Mouse (Mus musculus): ENCODE measurements at regions not wholly inside any gene's neighbourhood (a gene's known extent, or its start where the extent isn't known, plus 50 kb on each side); places are given as distances from the start of the nearest gene placed in this dataset.

DNA sequence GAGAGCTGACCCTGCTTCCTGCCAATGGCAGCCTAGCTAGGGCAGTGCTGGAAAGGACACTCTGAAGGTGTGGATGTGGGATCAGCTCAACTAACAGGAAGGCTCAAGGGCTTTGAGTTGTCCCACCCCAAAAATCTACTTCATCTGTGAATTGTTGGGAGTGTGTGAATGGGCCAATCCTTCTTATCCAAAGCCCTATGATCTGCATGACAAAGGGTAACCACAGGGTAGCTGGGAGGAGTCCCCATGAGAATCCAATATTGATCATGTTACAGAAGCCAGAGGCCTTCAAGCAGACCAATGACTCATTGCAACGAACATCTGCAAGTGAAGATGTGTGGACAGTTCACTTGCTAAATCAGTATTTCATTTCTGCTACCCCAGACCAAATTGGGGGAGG, 51.1 kb upstream of the Adra1b start:
- DNase-seq (ENCODE audit: low read depth, low spot score), result no peak

DNA sequence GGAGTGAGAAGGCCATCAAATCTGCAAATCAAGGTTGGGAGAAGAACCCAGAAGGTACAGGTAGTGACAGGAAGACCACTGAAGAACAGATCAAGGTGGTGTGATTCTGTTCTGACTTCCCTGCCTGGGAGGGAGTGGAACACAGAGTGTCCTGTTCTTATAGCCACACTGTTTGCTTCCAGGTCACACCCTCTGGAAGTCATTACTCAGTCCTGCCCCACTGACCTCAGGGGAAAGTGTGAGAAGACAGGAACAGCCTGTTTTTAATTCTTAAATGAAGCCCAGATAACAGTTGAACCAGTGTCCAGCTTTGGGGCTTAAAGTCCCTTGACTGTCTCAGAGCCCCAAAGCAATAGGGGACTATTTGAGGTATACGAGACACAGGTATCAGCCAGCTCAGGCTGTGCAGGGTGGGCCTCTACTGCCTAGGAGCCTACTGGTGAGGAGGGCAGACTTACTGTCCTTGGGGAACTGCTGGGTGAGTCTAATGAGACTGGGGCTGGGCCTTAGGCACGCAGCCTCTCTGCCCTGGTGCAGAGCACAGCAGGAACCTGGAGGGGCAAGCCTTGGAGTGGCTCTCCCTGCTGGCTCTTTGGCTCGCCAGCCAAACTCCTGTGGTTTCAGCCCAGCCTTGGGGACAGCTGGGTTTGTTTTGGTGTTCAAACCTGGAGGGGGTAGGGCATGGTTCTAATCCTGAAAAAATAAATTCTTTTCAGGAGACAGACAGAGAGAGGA, 57.4 kb upstream of the Adra1b start:
- peak; percentile 78 for DNase-seq (ENCODE audit: low read depth, low spot score)

DNA sequence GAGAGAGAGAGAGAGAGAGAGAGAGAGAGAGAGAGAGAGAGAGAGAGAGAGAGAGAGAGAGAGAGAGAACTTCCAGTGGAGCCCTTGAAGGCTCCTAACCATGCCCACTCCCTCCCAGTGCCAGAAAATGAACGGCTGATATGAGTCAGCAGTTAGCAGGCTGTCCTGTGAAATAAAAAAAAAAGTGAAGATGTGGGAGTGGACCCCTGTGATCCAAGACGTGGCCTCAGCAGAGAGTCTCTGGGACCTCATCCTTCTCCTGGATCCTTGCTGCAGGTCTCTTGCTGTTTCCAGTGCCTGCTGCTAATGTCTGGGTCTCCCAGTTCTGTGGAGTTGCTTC, 57.9 kb upstream of the Adra1b start:
- peak; percentile 87 for DNase-seq (ENCODE audit: low read depth, low spot score)

DNA sequence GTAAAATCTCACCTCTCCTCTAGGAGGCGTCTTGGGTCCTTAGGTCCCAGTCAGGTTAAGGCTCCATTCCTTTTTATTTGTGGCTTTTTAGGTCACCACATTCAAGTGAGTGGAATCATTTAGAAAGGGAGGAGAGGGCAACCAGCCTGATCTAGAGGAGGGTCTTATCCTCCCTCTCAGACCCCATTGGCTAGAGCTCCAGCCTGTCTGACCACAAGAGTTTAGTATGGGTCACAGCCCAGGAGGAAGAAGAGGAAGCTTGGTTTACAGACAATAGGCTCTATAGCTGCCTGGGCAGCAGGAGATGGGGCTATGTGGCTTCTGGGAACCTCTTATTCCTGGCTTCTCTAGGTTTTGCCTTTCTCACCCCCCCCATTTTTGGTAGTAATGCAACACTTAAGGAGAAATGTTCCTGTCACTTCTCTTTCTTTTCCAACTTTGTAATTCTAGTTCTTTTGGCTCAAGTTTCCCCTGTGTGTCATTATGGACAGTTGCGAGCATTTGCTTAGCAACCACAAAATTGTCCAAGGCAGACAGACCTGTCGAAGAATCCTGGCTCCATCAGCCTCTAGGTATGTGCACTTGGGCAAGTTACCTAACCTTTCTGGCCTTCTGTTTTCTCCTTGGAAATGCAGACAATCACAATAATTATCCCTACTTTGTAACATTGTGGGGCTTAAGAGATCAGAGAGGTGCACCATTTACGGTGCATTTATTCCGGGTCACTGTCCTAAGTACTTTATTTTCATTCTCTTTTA, 59.5 kb upstream of the Adra1b start:
- peak; percentile 35 for DNase-seq (ENCODE audit: low read depth, low spot score)

DNA sequence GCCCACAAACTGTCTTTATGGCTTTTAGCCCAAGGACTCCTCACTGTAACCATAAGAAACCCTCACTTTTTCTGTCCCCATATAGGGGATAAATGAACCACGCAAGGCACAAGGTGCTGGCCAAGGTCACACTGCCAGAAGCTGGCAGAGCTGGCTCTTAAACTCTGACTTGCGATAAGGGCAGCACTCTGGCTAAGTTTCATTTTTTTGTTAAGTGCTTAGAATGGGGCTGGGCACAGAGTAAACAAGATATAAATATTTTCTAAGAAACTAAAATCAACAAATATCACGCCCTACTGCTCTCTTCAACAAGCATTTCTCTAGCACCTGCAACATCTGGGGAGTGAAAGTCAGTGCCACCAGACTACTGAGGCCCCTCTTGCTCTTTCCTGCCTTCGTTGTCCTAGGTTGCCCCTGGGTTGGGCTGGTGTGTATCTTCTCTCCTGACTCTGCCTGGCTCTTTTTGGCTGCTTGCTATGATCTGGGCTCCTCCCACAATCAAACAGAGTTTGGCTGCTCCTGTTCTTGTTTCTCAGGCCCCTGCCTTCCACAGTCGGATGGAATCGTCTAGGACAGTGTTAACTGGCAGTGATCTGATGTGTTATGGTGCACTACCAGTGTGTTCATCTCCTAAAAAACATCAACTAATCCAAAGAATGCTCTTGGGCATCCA, 60.5 kb upstream of the Adra1b start:
- no peak for DNase-seq (ENCODE audit: low read depth, low spot score)

DNA sequence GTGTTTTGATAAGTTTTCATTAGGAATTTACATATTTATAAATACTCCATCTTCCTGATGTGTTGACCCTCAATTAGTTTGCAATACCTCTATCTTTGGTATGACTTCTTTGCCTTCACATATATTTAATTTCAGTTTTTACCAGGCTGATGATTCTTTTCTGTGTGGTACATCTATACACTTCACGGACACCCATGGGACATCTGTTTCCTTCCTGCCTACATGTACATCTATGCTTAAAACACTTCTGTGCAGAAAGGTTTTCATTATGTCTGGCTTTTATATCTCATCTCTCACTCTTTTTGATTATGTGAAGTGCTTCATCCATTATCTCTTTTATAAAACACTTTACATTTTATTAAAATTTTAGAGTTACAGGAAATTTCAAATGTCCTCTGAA, 66.8 kb upstream of the Adra1b start:
- no peak for DNase-seq (ENCODE audit: low read depth, low spot score)

DNA sequence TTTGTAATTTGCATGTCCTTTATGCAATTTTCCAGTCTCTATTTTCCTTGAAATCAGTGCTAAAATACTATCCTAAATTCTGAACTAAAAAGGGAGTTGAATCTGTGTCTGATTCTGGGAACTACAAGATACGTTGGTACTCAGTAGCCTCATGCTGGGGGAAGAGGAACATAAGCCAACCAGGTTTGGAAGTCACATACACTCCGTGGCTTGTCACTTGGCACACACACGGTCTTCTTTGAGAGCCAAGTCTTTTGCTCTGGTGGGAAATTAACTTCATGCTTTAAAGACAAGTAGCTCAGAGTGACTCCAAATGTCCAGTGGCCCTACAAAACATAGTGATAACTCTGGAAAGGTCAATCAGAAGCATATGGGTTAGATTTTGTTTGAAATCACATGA, 70.9 kb upstream of the Adra1b start:
- no peak for DNase-seq (ENCODE audit: low read depth, low spot score)

DNA sequence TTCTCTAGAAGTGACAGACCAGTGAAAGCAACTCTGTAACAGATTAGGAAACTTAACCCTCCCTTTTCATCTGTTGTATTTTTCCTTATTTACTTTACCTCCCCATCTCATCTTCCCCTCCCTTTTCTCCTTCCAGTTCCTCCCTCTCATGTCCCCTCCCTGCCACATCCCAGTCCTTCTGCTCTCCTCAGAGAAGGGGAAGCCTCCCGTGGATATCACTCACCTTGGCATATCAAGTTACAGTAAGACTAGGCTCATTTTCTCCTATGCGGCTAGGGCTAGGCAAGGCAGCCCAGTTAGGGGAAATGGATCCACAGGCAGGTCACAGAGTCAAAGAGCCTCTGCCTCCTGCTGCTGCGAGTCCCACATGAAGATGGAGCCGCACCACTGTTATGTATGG, 75.0 kb upstream of the Adra1b start:
- DNase-seq (ENCODE audit: low read depth, low spot score), result no peak

DNA sequence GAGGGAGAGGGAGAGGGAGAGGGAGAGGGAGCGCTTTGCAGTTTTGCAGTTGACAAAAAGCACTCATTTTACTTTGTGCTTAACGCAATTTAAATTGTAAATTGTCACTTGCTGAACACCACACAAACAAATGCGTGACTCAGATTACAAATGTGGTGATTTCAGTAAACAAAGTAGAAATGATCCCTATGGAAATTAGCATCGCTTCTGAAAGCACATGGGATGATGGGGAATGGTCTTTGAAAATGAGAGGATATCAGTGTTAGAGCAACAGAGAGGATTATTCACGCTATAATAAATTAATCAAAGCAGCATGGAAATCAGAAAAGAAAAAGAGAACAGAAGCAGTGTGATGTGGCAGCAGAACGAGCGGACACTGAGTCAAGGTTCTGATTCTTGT, 78.4 kb upstream of the Adra1b start:
- DNase-seq (ENCODE audit: low read depth, low spot score), result no peak

DNA sequence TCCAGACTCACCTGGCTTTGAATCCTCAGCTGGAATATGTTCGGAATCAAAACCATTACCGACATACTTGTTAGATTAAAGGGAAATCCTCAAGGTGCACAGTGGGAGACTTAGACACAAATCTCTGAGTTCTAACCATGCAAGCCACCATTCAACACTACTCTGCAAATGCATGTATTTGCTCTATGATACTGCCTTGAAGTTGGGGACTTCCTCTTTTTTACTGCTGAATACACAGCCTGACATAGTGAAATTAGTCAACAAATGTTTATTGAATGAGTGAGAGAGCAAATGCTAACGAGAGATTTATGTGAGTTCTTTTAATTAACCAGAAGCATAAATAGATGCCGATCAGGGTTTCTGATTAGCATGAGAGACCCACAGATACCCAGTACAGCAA, 79.4 kb upstream of the Adra1b start:
- DNase-seq (ENCODE audit: low read depth, low spot score), result no peak

DNA sequence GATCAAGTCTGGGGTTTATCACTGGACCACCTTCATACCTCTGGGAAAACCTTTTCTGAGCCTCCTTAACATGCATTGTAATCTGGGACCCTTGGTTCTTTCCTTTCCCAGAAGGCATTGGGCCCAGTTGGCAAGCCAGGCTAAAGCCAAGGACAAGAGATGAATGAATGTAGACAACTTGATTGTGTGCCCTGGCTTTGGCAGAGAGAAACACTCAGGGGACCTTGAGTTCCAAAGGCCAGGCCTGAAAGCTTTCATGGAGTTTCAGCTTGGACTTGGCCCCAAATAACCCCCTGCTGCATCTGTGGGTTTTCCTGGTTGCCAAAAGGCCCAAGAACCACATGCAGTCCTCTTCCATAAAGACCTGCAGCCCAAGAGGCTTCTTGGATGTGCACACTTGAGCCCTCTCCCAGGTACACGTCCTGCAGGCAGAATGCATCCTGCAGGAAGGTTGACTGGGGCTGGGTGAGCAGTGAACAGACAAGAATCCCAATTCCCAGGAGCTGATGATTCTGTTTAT, 89.0 kb upstream of the Adra1b start:
- no peak for DNase-seq (ENCODE audit: low read depth, low spot score)

DNA sequence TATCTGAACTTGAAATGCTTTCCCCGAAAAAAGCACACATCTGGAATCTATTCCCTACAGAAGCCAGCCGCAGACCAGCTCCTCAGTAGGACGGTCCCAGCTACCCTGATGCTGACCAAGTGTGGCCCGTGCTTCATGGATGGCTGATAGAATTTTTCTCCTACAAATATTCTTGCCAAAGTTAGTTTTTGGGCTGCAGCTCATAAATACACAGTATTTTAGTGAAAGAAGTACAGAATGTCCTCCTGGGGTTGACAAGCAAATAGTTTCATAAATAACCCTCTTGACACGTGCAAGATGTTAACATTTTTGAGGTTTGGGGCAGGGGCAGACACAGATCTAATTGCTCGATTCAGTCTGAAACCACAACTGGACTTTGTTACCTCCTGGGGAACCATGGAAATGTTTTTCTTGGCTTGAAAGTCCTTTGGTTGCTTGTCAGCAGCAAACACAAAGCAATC, 91.0 kb upstream of the Adra1b start:
- peak; percentile 93 for DNase-seq (ENCODE audit: low read depth, low spot score)

DNA sequence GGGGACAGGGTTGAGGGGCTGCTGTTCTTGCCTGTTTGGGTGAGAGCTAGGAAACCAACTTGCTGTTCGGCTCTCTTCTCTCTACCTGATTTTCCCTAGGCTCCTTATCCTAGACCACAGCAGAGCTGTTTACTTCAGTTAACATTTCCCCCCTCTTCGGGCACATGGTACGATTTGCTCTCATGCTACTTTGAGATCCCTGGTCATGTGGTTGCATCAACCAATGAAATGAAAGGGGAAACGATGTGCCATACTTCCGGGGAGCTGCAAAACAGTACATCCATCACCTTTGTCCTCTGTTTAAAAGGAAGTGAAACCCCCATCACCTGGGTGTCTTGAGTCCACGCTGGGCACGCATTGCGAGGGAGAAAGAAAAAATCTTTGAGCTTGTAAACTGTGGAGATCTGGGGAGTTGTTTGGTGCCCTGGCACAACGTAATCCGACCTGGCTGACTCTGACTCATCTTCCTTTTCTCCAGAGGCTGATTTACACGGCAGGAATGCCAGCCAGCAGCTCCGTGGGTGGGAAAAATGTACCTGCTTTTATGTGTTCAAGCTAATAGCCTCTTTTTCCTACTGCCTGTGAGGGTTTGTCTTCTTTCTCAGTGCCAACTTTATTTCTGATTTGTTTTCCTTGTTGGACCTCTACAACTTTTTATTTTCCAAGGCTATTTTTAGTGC, 97.2 kb upstream of the Adra1b start:
- peak; percentile 80 for DNase-seq (ENCODE audit: low read depth, low spot score)

DNA sequence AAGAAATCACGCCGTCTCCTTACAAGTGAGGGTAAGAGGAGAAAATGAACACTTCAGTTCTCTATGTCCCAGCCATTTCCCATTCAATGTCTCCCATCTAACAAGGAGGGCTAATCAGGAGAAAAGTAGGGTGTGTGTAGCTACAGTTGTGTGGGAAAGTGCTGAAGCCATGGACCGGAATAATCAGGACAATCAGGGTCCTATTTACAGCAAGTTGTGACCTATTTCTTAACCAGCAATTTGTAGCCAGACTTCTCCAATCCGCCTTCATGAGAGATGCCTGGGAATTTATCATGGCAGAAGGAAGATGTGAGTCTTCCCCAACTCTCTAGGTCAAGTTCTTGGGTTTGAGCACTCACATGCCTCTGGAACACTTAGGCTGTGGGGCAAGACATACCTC, 99.0 kb upstream of the Adra1b start:
- DNase-seq (ENCODE audit: low read depth, low spot score), result no peak

DNA sequence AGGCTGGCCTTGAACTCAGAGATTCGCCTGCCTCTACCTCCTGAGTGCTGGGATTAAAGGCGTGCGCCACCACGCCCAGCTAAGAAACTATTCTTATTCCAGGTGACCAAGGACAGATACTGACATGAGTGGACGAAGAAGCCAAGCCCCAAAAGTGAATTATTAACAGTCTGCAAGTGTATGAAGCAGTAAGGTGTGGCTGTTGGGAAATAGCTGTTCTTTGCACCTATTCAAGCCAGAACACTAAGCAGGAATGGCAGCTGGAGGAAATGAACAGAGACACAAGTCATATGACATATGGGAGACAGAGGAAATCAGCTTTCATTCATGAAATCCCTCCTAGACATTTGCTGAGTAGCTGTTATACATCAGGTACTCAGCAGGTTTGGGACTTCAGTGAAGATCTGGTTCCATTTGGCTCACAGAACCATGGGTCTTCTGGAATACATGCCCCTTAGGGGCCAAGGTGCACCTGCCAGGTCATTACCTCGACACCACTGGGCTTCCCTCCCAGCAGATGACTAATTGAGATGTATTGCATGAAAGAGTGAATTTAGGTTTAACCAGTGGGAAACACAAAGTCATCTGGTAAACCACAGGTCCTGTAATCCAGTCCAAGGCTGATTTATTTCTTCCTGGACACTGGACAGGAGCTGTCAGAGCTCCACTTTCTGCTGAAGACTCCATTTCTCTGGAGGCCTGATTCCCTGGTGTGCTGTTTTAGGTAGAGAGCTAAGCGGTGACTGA, 101.0 kb upstream of the Adra1b start:
- peak; percentile 50 for DNase-seq (ENCODE audit: low read depth, low spot score)

DNA sequence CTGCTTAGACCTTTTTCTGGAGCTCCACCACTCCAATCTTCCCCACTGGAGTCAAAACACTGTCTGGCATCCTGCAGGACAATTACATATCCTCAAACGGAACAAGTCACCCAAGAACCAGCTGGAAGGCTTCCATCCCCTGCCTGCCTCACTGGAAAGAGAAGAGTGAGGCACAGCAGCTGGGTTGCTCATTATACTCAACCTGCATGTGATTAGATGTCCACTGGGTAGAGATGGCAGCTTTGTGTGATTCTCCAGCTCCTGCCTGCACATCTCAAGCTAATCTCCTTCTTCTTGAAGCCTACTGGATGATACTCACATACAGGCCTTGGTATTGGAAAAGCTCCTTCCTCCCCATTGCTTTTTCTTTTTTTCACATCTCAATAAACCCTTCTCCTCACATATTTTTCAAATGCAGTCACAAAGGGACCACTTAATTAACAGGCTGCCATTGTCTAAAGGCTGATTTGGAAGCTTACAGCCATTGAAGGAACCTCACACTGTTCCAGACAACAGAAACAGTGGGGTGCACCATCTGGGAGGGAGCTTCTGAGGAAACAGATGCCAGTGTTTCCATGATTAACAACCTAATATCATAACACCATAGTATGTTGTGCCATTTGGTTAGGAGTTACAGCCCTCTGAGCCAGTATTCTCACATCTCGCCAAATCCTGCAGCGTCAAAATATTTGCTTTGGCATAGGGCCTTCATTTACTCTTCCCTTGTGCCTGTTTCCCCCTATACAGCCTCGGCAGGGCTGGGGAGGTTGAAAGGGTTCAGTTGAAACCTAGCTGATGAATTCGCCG, 101.9 kb upstream of the Adra1b start:
- DNase-seq (ENCODE audit: low read depth, low spot score), result no peak

DNA sequence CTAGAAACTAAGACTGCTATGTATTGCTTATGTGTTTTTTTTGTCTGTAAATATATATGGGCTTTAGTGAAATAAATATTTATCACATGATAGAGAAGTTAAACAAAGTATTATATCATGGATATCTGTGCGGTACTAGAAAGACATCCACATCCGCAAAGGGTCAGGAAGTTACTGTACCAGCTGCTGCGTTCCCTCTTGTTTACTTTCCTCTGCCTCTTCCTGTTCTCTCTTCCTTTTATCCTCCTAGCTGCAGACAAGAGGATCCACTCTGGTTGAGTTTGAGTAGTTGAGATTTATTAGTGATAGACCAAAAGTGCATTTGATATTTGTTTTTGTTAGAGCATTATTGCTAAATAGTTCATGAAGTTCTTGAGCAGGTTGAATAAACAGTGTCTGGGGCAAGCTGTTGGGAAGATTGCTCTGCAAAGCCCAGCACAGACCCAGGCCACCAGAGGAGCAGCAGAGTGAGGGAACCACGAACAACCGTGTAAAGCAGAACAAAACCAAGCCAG, 106.6 kb upstream of the Adra1b start:
- no peak for DNase-seq (ENCODE audit: low read depth, low spot score)

DNA sequence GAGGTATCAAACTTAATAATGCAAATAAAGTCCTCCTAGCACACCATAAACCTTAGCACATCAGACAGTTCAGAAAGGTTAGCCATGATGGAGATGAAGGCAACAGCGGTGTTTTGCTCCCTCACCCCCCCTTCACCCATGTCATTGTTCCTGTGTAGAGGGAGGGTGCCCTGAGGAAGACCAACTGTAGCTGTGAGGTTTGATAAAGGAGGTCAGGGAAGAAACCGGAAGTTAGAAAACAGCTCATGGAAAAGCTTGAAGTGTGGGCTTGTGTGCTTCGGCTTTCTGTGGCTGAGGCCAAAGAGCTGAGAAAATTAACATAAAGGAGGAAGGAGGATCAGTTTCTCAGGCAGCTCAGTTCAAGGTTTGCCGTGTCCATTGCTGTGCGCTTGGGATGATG, 111.3 kb upstream of the Adra1b start:
- DNase-seq (ENCODE audit: low read depth, low spot score), result no peak

DNA sequence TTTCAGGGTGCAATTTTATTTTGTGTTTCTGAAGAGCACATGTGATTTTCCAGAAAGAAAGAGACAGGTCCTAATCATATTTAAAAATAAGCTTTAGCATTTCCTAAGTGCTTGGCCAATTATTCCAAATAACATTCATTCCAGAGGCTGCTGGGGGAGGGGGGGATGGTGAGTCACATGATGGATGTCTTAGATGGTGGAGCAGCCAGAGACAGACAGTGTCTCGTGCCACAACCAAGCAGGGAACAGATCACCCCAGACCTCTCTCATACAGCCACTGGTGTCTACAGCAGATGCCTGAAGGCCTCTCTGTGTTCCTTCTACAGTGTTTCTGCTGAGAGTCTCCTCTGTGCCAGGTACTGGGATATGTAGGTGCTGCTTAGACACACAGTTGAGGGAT, 112.8 kb upstream of the Adra1b start:
- DNase-seq (ENCODE audit: low read depth, low spot score), result peak; percentile 60

DNA sequence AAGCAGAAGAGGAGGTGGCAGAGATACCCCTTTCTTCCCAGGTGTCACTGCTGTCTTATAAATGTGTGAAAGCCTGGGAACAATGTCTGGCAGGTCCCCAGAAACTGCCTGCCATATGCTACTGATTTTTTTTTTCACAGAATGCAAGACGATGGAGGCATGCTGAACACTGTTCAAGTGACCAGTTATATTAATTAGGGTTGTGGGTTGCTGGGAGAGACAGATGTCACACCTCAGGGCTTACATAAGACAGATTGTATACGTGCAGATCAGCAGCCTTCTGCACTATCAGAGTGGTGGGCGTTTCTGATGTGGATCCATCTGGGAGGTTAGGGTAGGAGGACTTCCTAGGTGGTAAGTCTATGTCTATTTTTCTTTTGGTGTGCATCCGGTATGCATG, 120.6 kb upstream of the Adra1b start:
- DNase-seq (ENCODE audit: low read depth, low spot score), result no peak

Data from 3T3-L1 (cell line).